Mouse (Mus musculus): ENCODE measurements around the gene Adamtsl5.

The Adamtsl5 gene

GRCm38 (mm10) chr10:80292251-80293146, 55.7 kb downstream of the Adamtsl5 start, which contains the start of gene Rps15:
Gene Rps15, plus strand, starts transcription at chr10:80292453.
- peak; percentile 95 to 97 for DNase-seq
